Mouse (Mus musculus): ENCODE measurements at regions not wholly inside any gene's neighbourhood (a gene's known extent, or its start where the extent isn't known, plus 50 kb on each side); places are given as distances from the start of the nearest gene placed in this dataset.

DNA sequence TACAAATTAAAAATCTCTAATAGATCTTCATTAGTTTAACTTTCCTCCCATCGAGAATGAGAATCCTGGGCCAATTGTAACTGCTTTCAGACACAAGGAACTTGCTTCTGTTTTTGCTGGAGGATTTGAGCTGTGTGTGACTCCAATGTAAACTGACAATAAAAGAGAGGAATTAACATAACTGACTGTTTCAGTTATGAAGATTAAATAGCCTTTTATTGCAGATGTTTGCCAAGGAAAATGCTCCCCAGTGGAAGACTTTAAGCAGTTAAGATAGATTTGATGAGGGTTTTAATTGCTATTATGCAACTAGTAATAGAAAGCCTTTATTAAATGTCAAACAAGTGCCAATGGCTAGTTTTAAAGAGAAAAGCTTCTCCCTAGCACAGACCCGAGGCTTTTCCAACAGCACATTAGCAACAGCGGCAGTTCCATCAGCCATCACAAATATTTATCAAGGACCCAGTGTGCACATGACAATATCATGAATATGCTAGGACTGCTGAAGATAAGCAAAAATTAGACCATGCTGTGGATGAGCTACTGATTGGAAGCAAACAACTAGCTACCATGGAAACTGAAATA, 398.6 kb upstream of the Dmac1 start:
- no peak overlapping the region for H3K4me3 ChIP-seq
- no peak overlapping the region for H3K27ac ChIP-seq
- no peak for TF ChIP-seq CTCF (conservative IDR thresholded peaks at IDR 0.05)
- DNase-seq (ENCODE audit: low spot score in 2 of 2), result no peak

DNA sequence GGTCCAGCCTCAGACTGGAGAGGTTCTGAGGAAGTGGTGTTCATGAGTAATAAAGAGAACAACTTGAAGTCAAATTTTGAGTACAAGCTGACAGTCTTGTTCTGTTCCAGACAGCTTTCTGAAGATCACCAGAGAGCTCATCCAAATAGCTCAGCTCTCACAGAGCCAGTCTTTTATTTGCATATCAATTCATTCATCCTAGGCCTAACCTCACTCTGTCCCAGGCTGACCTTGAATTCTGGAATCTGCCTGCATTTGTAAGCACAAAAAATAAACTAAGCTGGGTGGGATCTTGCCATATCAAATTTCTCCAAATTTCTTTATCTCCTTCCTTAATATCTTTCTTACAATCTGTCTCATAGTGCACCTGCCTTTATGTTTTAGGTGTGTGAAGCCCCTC, 362.9 kb upstream of the Dmac1 start:
- Histone ChIP-seq H3K4me3 (no peak overlapping the region), H3K27ac (no peak overlapping the region)
- no peak for DNase-seq (ENCODE audit: low spot score in 2 of 2)
- TF ChIP-seq CTCF (conservative IDR thresholded peaks at IDR 0.05), result no peak

DNA sequence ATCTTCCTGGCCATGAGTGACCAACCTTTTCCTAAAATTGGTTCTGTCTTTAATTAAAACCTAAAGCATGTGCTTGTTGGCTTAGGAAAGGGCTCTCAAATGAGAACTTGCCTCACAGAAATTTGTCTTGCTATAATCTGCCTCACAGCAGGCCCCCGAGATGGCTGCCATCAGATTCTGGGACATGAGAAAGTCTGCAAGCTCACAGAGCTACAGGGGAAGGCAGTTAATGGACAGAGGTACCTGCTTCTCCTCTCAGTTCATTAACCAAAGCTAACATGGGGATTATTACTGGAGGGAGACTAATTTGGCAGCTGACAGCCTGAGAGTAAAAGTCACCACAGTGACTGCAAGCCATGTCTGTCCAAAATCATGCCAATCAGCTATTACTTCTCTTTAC, 358.5 kb upstream of the Dmac1 start:
- Histone ChIP-seq H3K4me3 (no peak overlapping the region), H3K27ac (no peak overlapping the region)
- DNase-seq (ENCODE audit: low spot score in 2 of 2), result no peak
- TF ChIP-seq CTCF (conservative IDR thresholded peaks at IDR 0.05), result no peak

DNA sequence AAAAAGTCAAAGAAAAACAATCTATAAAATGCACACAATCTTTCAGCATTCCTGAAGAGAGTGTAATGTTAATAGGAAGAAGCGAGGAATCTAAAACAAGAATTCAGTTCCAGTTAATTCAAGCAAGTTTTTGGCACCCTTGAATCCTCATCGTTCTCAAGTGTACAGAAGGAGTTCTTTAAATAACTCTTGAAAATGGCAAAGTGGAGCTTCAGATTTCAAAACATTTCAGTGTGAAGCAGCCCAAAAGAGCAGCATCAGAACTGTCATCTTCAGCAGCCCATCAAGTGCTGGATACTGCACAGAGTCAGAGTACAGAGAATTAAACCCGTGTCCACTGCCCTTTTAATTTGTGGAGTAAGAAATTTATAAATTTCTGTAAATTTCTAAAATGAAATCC, 311.8 kb upstream of the Dmac1 start:
- no peak for TF ChIP-seq CTCF (conservative IDR thresholded peaks at IDR 0.05)
- Histone ChIP-seq H3K27ac (no peak overlapping the region), H3K4me3 (no peak overlapping the region)
- peak in 1 of 2 experiments; percentile 14 for DNase-seq (ENCODE audit: low spot score in 2 of 2)

DNA sequence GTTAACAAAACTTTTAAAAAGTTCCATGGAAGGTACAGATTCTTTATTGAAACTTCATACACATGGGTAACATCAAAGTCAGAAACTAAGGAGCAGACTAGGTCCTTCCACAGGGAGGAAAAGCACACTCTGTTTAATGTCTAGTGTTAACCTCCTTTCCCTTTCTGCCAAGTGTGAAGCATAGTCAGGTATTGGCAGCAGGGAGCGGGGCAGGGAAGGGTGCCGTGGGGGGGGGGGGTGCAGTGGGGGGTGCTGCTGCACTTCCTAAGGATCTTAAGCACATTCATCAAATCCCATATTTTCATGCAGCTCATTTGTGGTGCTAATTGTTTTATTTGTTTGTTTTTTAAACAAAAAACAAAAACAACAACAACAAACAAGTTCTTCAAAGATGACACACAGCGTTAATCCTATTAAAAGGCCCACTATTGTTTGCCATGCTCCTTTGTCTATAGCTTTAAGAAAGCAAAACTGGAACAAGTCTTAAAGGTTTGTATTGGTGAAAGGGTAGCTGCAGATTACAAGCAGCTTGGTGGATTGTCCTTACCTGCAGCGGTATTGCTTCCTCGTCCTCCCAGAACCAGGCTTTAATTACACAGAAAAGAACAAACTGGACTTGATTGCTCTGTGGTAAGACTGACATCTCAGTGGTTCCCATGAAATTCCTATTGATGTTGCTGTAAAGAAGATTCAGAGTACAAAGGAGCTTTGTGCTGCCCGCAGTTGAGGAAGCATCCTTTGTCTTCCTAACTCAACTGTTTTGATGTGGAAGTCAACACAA, 310.2 kb upstream of the Dmac1 start:
- TF ChIP-seq CTCF (conservative IDR thresholded peaks at IDR 0.05), result no peak
- Histone ChIP-seq H3K27ac (no peak overlapping the region), H3K4me3 (no peak overlapping the region)
- DNase-seq (ENCODE audit: low spot score in 2 of 2), result no peak

DNA sequence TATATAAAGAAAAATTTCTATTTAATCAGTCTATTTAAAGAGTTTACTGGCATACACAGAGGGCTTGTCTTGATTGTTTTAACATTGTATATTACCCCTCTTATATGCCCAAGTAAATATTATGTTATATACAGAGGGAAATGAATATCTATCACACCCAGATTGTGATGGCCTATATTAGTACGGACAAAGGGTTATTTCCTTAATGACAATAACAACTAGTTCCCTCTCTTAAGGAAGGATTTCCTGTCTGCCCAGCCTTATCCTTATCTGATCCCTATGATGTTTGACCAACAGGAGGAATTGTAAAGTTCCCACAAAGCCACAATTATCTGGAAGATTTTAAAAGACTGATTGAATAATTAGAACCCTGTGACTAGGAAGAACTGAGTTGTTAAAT, 301.8 kb upstream of the Dmac1 start:
- no peak for TF ChIP-seq CTCF (conservative IDR thresholded peaks at IDR 0.05)
- Histone ChIP-seq H3K4me3 (no peak overlapping the region), H3K27ac (no peak overlapping the region)
- DNase-seq (ENCODE audit: low spot score in 2 of 2), result no peak

DNA sequence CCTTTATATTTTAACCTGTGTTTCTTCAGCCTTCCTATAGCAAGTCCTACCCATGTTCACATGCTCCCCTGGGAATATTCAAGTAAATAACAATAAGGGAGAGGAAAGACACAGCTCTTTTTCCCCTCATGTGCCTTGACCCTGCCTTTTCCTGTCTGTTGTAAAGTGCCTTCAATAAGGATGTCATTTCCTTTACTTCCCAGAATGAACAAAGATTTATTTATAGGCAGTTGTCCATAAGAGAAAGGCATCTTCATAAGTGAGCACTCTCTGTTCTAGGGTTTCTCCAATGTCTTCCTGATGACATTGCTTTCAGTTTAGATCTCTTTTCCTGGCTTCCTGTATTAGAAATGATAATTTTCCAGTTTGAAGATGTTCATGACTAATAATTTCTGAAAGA, 294.5 kb upstream of the Dmac1 start:
- DNase-seq (ENCODE audit: low spot score in 2 of 2), result no peak
- no peak for TF ChIP-seq CTCF (conservative IDR thresholded peaks at IDR 0.05)
- H3K27ac ChIP-seq, result no peak overlapping the region
- no peak overlapping the region for H3K4me3 ChIP-seq

DNA sequence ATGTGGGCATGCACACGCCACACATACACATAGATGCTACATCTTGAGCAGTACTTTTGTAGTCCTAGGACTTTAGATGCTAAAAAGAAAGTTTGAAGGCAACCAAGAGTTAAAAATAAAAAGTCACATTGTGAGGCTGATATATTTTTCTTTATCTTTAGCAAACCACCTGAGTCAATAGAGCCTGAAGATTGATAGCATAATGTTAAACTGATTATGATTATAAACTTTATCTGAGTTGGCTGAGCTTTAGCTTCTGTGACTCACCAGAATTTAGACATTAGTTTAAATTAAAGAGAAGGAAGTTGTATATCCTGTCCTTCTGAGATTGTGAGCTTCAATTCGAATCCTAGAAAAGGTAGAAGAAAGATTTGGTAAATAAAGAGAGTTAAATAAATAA, 289.5 kb upstream of the Dmac1 start:
- no peak overlapping the region for H3K27ac ChIP-seq
- H3K4me3 ChIP-seq, result no peak overlapping the region
- no peak for TF ChIP-seq CTCF (conservative IDR thresholded peaks at IDR 0.05)
- DNase-seq (ENCODE audit: low spot score in 2 of 2), result no peak

DNA sequence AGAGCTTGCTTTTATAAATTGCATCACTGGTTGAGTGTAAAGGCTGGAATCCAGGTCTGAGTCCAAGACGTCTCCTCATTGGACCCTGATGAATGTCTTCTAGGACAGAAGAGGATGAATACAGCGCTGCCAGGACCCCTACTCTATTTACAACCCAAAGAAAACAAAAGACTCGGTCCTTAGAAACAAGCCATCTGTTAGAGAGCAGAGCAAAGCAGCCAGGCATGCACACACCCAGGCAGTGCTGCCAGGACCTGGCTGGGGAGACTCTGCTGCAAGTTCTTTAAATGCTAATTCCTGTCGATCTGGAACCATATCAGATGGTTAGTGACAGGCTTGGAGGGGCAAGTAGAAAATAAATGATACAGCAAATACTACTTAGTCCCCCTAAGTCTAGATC, 284.4 kb upstream of the Dmac1 start:
- DNase-seq (ENCODE audit: low spot score in 2 of 2), result peak in 1 of 2 experiments; percentile 23
- H3K4me3 ChIP-seq, result no peak overlapping the region
- no peak for TF ChIP-seq CTCF (conservative IDR thresholded peaks at IDR 0.05)
- H3K27ac ChIP-seq, result 0 out of 2 replicates have a peak overlapping the region, but pooled peaks have one; percentile 46

DNA sequence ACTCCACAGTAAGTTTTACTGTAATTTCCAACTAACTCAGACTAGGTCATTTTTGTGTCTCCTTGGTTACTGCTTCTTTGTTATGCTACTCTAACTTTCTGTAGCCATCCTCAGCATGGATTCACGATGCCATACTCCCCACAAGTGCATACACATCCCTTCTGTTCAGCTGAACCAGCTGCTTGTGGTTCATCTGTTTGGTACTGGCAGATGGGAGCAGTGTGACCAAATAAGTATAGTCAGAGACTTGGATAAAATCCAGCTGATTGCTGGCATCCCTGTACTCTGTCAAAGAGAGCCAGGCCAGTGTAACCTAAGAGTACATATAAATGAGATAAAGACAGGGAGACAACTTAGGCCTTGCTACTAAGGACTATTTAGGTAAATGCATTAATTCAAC, 283.7 kb upstream of the Dmac1 start:
- no peak for TF ChIP-seq CTCF (conservative IDR thresholded peaks at IDR 0.05)

DNA sequence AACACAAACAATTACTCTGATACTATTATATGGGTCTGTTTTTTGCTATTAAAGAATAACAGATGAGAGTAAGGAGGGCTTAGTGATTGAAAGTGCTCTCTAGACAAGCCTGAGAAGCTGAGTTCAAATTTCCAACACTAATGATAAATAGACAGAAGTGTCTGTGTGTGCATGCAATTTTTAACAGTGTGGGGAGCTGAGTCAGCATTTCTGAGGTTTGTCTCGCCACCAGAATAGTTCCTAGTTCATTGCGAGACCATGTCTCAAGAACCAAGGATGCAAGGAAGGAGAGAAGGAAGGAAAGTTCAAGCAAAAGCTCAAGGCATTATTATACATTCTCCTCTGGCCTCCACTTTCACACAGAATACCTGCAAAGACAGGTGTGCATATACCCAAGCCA, 259.7 kb upstream of the Dmac1 start:
- no peak overlapping the region for H3K27ac ChIP-seq
- H3K4me3 ChIP-seq, result no peak overlapping the region
- no peak for TF ChIP-seq CTCF (conservative IDR thresholded peaks at IDR 0.05)
- DNase-seq (ENCODE audit: low spot score in 2 of 2), result no peak

More for the DNA sequence above, 283.7 kb upstream of the Dmac1 start:
- H3K4me3 ChIP-seq, result no peak overlapping the region
- H3K27ac ChIP-seq, result peak overlapping the region; percentile 32; the same call in 1 of the 2 replicates
- DNase-seq (ENCODE audit: low spot score in 2 of 2), result peak; percentile 29 to 47

DNA sequence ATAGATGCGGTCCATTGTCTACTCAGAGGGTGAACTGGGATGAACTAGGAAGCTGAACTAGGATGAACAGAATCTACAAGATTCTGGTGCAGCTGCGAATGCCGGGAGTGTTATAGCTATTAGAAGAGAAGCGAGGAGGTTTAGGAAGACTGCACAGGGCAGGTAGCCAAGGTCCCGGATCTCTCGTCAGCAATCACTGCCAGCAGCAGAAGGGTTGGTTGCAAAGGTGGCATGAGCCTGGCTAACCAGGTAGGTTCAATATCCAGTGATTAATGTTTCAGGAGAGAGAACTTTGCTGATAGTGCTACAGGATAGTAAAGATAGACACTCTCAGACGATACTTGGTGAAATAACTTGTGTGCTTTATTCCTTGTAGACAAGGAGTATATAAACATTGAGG, 257.0 kb upstream of the Dmac1 start:
- no peak for TF ChIP-seq CTCF (conservative IDR thresholded peaks at IDR 0.05)
- no peak overlapping the region for H3K4me3 ChIP-seq
- no peak for DNase-seq (ENCODE audit: low spot score in 2 of 2)
- no peak overlapping the region for H3K27ac ChIP-seq

DNA sequence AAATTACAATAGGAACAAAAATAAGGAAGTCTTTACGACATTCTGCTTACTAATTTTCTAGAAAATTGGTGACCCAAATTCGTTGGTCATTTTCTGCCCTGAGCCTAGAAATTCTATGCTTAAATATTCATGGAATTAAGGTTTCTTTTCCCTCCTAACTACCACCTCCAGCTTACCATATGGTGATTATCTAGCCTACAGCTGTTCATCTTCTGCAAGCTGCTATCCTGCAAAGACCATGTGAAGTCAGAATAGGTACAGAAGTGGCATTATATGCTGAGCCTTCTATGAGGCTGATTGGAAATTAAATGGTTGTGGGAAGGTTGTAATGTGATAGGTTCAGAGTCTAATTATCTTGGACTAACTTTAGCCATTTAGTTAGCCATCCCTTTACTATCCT, 251.5 kb upstream of the Dmac1 start:
- no peak overlapping the region for H3K27ac ChIP-seq
- no peak for TF ChIP-seq CTCF (conservative IDR thresholded peaks at IDR 0.05)
- DNase-seq (ENCODE audit: low spot score in 2 of 2), result peak in 1 of 2 experiments; percentile 7
- H3K4me3 ChIP-seq, result no peak overlapping the region

Data from layer of hippocampus, adult 2 months (tissue).